Mouse (Mus musculus): ENCODE data around the gene Cct8l1.

The Cct8l1 gene

DNA sequence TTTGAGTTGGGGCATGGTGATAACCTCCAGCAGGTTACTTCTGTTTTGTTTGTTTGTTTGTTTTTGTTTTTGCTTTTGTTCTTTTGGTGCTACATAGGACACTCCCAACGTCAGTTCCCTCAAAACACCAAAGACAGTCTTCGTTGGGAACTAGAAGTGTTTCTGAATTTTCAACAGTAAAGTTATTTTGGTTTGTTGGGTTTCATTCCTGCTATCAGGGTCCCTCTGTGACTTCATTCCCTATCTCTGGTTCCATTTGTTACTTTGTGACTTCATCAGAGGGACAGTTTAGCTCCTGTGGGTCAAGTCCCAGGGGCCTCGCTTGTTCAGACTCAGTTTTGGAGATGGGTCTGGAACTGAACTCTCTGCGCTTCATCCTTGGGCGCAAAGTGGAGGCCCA lies at the start of gene Cct8l1:
TSS of gene Cct8l1 (plus strand) at position 301 of the 400 bp plus-strand sequence.
- DNase-seq (ENCODE audit: low read depth, low spot score) = no peak

DNA sequence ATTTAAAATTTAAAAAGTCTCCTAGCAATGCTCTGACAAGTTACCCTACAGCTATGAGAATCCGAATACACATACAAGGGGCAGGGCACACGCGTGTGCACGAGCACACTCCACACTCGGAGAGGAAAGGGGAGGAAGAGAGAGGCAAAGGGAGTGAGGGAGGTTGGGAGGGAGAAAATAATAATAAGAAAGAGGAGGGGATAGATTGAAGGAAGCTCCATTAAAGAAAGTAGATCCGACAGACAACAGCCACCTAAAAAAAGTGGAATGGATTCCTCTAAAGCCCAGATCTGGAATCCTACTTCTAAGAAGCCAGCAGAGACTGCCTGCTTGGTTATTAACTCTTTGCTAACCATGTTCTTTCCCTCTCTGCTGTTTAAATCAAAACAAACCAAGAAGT lies 43.8 kb upstream of the Cct8l1 start:
- DNase-seq (ENCODE audit: low read depth, low spot score) = peak; percentile 59

DNA sequence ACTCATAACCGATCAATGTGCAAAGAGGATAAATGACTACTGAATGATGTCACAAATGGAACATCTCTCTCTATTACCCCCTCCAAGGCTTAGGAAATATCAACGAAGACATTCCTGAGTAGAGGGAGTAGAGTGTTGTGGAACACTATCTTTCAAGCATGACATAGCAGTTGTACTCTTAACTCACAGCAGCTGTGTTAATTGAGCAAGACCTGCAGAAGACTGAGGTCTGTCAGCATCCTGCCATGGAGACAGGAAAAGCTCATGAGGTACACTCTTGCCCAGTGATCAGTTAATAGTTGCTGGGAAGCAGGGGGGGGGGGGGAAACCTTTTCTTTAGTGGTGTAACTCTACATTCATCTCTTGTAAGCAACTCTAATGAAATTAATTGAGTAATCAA lies 40.1 kb upstream of the Cct8l1 start:
- no peak for DNase-seq (ENCODE audit: low read depth, low spot score)

DNA sequence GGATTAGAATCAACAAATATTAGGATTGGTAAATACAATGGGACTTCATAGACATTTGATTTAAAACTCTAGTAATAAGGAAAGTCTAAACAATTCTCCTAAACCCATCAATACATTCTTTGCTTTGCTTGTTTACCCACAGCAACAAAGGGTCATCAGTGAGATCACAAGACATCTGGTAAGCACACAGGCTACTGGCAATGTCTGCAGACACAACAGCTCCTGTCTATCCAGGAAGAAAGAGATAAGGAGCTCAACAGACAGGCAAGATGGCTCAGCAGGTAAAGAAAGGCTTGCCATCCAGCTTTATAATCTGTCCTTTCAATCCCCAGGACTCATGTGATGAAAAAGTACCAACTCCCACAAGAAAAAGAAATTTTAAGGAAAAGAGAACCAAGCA lies 37.0 kb upstream of the Cct8l1 start:
- no peak for DNase-seq (ENCODE audit: low read depth, low spot score)

DNA sequence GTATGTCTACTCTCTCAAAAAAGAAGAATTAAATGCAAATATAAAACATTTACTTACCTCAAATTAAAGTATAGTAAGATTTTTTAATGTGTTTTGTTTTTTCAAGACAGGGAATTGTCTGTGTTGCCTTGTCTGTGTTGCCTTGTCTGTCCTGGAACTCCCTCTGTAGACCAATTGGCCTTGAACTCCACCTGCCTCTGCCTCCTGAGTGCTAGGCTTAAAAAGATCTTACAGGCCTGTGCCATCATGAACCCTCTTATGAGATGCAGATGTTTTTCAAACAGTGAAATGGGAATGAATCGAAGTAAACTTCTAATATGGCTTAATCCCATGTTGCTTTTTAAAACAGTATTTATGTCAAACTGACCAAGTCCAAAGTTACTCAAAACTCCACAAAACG lies 19.2 kb upstream of the Cct8l1 start:
- DNase-seq (ENCODE audit: low read depth, low spot score) = no peak

DNA sequence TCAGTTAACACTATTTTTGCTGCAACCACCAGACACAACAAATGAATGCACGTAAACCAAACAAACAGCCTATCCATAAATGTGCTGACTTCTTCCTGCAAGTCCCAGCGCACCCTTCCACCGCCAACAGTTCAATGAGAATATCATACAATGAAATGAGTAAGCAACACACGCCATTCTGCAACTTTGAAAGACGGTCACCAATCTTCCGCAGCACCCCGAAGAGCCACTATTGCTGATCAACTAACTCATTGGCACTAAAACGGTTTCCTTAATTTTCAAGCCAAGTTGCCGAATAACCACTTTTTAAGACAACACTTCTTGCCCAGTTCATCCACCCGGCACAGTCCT lies 18.5 kb upstream of the Cct8l1 start:
- no peak for DNase-seq (ENCODE audit: low read depth, low spot score)

DNA sequence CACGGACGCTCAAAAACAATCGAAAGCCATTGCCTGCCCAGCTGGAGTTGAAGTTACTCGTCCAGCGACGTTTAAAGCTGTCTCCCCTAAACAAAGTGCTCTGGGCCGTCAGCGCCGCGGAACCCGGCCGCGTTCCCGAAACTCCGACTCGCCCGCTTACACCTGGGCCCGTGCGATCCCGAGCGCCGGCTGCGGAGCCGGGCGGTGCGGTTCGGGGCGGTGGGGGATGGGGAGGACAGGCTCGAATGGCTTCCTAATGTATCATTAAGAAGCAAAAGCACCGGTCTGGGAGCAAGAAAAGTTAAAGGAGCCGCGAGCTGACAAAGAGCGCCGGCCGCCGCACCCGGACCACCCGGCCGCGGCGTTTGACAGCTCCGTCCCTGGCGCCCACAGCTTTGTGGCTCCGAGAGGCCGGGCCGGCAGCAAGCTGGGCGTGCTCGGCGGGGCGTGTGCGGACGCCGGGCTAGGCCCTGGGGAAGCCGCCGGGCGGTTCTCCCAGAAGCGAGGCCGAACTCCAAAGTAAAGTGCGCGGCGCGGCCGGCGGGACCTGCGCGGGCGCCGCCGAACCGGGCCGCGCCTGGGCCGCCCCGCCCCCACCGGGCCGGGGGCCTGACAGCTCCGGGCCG lies 18.0 kb upstream of the Cct8l1 start:
- peak; percentile 64 for DNase-seq (ENCODE audit: low read depth, low spot score)

DNA sequence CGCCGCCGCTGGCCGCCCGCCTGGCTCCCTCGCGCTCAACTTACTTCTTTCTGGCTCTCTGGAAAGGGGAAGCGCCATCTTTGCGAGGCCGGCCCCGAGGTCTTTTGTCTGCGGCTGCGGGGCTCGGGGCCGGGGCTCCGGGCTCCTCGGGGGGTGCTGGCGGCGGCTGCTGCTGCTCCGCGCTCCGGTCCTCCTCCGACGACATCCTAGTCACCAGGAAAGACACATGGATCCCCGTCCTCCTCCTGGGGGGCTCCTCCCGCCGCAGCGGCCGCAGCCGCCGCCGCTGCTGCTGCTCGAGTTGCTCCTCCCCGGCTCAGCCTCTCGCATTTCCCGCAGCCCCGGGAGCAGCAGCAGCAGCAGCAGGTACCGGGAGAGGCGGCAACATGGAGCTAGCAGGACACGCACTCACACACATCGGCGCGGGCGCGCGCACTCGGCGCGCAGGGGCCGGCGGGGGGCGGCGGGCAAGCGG lies 17.5 kb upstream of the Cct8l1 start, which contains the start of gene Kmt2c:
TSS of gene Kmt2c (minus strand) at position 438 of the 475 bp plus-strand sequence.
- peak; percentile 57 for DNase-seq (ENCODE audit: low read depth, low spot score)

DNA sequence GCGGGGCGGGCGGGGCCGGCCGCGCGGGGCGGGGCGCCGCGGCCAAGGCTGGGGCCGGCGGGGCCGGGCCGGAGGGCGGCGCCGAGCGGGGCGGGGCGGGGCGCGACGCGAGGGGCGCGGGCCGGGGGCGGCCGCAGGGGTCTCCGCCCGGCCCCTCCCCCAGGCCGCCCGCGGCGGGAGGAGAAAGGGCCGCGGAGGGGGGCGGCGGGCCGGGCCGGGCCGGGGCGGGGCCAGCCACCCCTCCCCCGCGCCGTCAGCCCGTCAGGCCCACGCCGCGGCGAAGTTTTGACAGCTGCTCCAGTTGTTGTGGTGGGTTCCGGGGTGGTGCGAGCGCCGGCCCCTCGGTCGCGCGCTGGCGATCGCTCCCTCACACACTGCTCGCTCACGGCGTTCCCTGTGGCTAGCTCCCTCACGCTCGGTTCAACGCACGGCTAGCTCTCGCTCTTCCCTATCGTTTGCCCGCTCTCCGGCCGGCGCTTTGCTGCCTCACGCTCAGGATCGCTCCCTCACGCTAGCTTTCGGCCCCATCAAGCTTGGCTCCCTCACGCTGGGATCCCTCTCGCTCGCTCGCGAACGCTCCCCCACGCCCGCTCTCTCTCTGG lies 16.9 kb upstream of the Cct8l1 start:
- peak; percentile 82 for DNase-seq (ENCODE audit: low read depth, low spot score)

DNA sequence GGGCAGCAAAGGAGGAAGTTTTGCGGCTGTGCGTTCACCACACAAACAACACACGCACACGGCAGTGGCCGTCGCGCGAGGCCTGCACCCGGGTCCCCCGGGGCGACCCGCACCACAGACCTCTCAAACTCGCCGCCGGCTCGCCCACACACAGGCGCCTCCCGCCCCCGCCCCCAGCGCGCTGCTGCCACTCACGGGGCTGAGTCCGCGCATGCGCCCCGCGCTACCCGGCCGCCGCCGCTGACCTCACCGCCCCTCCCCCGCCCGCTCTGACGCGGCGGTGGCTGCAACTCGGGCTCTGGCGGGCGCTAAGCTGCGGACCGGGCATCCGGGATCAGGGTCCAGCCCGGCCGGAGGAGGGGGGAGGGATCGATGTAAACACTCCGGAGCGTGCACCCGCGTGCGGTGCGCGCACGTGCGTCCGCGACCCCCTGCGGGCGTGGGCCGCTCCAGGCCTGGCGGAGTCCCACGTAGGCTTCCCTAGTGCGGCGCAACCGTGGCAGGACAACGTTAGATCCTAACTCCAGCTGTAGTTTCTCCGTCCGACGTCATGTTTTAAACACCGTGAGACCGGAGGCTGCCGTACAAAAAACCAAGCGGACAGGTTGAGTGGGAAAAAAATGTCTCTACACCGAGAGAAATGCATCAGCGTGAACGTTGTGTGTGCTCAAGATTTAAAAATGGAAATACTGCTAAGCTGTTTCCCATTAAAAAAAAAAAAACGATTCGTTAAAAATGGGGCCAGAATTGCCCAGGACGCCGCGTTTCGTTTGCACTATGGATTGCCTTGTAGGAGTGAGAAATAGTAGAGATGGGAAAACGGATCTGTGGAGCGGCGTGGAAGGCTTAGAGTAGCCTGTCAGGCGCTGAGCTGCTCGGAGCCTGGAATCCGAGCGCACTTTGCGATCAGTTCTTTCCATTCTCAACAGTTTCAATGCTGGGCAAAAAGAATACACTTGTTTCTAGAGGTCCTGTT lies 16.2 kb upstream of the Cct8l1 start:
- peak; percentile 96 for DNase-seq (ENCODE audit: low read depth, low spot score)

DNA sequence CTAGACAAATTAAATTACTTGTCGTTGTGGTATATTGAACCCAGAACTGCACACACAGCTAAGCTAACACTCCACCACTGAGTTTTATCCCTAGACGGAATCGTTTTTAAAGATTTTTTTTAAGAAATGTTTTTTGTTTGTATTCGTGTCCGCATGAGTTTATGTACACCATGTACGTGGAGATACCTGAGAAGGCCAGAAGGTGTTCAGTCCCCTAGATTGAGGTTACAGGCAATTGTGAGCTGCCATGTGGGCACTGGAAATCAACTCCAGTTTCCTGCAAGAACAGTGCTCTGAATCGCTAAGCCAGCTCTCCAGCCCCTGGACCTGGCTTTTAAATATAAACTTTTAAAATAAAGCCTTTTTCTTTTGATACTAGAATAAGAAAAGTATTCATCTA lies 15.2 kb upstream of the Cct8l1 start:
- DNase-seq (ENCODE audit: low read depth, low spot score) = no peak

DNA sequence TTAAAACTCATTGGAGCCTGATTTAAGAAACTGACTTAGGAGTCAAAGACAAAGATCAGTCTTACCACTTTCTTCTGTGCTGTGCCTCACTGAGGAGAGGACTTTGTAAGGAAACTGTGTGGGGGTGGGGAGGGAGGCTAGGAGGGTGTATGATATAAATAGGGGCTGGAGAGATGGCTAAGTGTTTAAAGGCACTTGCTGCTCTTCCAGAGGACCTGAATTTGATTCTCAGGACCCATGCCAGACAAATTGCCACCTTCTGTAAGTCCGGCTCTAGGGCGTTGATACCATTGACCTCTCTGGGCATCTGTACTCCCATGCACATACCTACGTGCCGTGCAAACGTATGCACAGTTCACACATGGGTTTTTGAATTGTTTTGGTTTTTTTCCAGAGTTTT lies 9.8 kb upstream of the Cct8l1 start:
- DNase-seq (ENCODE audit: low read depth, low spot score) = no peak

DNA sequence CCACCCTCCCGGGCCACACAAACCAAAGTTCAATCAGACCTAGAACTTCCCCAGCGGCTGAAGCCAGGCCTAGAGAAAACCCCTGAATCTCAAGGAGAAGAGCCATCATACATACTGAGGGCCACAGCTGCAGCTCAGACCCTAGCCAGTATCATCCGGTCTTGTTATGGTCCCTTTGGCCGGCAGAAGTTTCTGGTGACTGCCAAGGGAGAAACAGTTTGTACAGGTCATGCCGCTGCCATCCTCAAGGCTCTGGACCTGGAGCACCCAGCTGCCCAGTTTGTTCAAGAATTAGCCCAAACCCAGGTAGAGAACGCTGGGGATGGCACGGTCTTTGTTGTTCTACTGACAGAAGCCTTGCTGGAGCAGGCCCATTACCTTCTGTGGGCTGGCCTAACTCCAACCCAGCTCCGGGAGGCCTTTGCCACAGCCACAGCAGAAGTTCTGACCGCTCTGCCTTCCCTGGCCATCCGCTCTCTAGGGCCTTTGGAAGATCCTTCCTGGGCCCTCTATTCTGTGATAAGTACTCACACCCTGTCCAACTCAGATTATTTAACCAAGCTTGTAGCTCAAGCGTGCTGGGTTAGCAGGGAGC lies 531 bp downstream of the Cct8l1 start:
- DNase-seq (ENCODE audit: low read depth, low spot score) = no peak

DNA sequence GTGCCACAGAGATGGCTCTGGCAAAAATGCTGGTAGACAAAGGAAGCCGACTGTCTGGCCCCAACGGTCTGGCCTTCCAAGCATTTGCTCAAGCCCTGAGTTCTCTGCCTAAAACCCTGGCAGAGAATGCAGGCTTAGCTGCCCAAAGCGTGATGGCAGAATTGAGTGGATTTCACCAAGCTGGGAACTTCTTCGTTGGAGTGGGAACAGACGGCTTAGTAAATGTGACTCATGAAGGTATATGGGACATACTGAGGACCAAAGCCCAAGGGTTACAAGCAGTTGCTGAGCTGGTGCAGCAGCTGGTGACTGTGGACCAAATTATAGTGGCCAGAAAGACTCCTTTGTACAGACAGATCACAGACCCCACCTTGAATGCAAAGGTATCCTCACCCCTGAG lies 1.7 kb downstream of the Cct8l1 start:
- no peak for DNase-seq (ENCODE audit: low read depth, low spot score)

DNA sequence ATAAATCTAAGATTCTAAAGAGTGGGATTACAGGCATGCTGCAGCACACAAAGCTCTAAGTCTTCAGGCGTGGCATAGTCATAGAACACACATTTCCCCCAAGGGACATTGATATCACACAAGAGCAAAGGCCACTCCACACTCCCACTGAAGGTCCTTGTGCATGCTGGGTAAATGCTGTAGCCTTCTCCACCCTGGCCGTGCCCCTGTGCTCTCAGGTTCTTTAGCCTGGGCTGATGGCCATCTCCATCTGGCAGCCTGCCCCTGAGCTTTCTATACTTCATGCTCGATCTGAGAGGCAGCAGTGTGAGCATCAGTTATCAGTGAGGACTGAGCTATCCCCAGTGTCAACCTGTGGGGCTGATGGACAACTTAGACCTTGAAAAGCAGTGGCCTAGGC lies 4.0 kb downstream of the Cct8l1 start:
- DNase-seq (ENCODE audit: low read depth, low spot score) = no peak

DNA sequence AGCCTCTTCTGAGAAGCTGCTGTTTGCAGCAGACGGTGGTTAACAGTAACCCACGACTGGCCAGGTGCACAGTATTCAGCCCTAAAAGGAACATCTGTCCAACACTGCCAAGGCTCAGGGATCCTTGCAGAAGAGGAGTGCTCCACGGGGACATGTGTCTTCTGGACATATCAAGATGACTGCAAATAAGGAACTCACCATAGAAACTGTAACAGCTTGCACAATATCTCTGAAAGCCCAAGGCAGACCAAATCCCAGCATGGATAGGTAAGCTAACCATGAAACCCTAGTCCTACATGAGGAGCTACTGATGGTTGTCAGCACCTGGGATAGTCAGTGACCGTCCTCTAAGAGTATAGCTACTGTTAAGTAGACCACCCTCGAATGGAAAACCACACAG lies 5.6 kb downstream of the Cct8l1 start:
- DNase-seq (ENCODE audit: low read depth, low spot score) = no peak

DNA sequence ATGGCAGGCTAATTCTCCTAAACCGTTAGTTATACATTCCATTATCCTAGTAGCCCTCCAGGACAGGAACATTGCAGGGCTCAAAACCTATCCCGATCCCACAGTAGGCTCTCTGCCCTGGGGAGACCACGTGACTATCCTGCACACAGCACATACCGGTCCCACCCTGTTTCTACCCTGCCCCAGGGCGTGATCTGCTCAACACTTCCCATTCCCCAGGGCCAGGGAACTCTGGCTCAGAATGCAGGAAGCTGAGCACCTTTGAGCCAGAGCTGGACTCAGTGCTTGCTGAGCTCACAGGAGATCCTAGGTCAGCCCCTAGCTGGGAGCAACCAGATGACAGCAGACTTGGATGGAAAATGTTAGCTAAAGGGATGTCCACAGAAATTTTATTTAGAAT lies 10.2 kb downstream of the Cct8l1 start:
- peak; percentile 97 for DNase-seq (ENCODE audit: low read depth, low spot score)

DNA sequence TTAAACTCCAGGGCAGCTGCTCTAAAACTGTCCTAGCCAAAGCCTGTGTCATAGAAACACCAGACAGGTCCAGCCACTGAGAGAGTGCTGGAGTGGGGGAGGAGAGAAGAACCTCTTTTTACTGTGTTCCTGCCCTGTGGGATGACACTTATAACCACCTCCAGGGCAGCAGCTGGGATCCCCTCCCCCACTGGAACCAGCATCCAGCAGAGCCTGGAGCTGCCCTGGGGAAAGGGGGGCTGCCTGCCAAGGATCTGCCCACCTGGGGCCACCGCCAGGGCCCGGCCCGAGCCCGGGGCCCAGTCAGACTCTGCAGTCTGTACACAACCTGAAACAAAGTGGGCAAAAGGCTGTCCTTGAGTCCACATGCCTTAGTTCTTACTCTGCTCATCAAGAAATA lies 11.1 kb downstream of the Cct8l1 start:
- no peak for DNase-seq (ENCODE audit: low read depth, low spot score)

DNA sequence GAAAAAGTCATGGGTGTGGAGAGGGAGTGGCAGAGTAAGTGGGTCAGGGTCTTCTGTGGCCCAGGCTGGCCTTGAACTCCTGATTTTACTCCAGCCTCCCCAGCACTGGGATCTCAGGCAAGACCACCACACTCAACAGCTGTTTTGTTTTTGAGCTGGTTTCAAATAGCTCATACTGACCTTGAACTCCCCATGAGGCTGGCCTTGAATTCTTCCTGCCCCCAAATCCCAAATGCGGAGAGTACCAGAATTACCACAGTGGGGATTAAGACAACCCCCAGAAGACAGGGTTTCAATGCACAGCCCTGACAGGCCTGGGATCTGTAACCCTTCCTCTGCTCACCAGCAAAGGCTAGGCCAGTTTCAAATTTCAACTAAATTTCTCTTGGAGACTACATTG lies 12.1 kb downstream of the Cct8l1 start:
- peak; percentile 92 for DNase-seq (ENCODE audit: low read depth, low spot score)

DNA sequence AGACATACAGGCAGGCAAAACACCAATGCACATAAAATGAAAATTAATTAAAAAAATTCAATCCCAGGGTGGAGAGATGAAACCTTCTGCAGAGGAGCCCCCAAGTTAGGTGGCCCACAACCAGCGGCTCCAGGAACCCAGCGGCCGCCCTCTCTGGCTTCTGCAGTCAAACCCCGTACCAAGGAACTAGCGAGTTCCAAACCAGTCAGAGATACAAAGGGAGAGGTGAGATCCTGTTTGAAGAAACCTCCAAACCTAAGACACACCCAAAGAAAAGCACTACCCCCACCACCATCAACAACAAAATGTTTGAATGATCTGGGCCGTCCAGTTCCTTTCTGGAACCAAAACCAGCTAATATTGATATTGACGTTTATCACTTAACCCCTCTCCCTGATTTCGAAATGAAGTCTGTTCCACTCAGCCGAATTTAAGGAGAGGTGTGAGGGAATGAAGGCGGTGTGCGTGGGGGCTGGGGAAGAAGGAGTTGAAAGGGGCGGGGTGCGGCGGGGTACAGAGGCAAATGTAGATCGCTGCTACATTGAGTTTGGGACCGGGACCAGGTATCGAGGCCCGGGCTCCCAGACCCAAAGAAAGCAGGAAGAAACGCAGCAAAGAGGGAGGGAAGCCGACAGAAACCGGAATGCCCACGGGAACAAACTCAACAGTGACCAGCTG lies 13.1 kb downstream of the Cct8l1 start:
- peak; percentile 65 for DNase-seq (ENCODE audit: low read depth, low spot score)
